In the genomic region with DNA sequence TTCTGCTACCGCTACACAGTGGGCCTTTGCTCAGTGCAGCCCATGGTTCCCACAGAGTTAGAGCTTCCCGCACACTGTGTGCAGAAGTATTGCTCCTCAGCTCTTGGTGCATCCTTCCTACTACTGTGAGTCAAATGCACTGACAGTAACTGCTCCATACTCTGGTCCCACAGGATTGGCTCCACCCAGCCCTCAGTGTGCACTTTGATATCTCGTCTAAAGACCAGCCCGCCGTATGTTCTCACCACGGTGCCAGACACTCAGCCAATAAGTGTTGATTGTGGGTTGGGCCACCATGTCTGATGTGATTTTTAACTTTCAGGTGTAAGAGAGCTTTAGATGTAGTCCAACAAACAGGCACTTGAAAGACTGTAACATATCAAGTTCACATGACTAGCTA, we compare ENCODE assay signal across 13 mouse cellular contexts.
"Had no signal": no experiment of that assay in that cellular context is flagged by ENCODE, and none has a peak within 500 bp of the region (broad histone marks: within the 10 kb centered on the region; RNA-seq: fewer than 3 reads in every experiment).

No protein-coding gene starts in this region.

- H3K27me3 ChIP-seq: limb, embryonic 13.5 days; megakaryocyte, embryonic 14.5 days; midbrain, embryonic 15.5 days; neural tube, embryonic 12.5 days had no signal

- H3K4me3 ChIP-seq: limb, embryonic 13.5 days; megakaryocyte, embryonic 14.5 days; midbrain, embryonic 15.5 days; neural tube, embryonic 12.5 days had no signal

- ATAC-seq: midbrain, embryonic 15.5 days had no signal

- H3K9me3 ChIP-seq: limb, embryonic 13.5 days; megakaryocyte, embryonic 14.5 days; midbrain, embryonic 15.5 days; neural tube, embryonic 12.5 days had no signal

- DNase-seq: kidney, adult 18-20 months; kidney, postnatal 10 days; kidney, postnatal 4 days; lung, adult 2 months; thymus, adult 2 months; thymus, postnatal 25 days had no signal

- H3K4me1 ChIP-seq: midbrain, embryonic 15.5 days; neural tube, embryonic 12.5 days had no signal

- H3K9ac ChIP-seq: limb, embryonic 13.5 days; liver, embryonic 14.5 days; midbrain, embryonic 15.5 days; neural tube, embryonic 12.5 days had no signal

- H3K27ac ChIP-seq: limb, embryonic 13.5 days; liver, embryonic 14.5 days; macrophage; midbrain, embryonic 15.5 days; neural tube, embryonic 12.5 days had no signal

- H3K4me2 ChIP-seq: limb, embryonic 13.5 days; midbrain, embryonic 11.5 days; midbrain, embryonic 15.5 days; neural tube, embryonic 12.5 days had no signal
